Mouse (Mus musculus) right cerebral cortex, adult 2 months (tissue): Measurements from ENCODE around the gene Olfr118.
"Not testable (repeated sequence)": the region's sequence is repeated elsewhere in the genome, so short reads cannot be mapped to it uniquely, and the experiment has no call there.

Experiments used
- DNase-seq, 2 experiments: peaks; one replicate each; pipeline ENCODE4 v3.0.0; 2021 to 2022; ENCODE audit warnings: low spot score in 2 of 2

The Olfr118 gene

GRCm38 (mm10) chr17:37666688-37667087 is at the start of gene Olfr118:
TSS of gene Olfr118 (plus strand) at chr17:37666988.
- DNase-seq, result no peak

DNA sequence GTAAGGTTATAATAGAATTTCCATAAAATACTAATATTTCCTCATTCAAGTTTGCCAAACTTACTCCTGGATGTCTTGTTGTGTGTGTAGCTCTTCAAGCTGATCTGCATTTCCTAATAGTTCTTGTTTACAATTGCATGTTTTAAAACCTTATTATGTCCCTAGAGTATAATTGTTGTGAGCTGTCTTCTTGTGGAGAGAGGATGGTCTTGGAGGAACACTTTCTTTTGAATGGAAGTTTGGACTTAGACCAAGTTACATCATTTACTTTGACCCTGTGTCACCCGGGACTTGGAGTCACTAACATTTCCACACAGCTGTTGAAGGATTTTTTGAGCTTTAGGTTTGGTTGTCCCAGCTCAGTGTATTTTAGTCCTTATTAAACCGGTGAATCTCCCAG is 39.8 kb upstream of the Olfr118 start, which contains the start of the genes Olfr115 and Olfr116:
Olfr115 (minus strand) TSS at position 101 of the 400 bp plus-strand sequence.
Olfr116 (minus strand) TSS at position 191 of the 400 bp plus-strand sequence.
- no peak for DNase-seq

DNA sequence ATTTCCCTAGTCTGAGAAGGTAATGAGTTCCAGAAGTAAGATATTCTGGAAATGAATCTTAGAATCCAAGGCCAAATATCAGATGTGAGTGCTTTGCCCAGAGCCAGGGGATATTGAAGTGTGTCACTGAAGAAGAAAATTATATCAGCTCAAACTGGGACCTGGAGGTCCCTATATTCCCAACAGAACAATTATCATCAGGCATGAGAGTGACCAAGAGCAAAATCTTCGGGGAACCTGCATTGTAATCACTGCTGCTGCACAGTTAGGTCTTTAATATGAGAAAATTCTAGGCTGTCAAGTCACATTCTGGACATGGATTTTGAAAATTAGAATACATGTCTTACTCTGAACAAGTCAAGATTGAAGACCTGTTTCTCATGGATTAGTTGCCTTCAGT is 3.1 kb upstream of the Olfr118 start, which contains the start of gene Olfr117:
Olfr117 (minus strand) TSS at position 101 of the 400 bp plus-strand sequence.
- DNase-seq, result no peak

DNA sequence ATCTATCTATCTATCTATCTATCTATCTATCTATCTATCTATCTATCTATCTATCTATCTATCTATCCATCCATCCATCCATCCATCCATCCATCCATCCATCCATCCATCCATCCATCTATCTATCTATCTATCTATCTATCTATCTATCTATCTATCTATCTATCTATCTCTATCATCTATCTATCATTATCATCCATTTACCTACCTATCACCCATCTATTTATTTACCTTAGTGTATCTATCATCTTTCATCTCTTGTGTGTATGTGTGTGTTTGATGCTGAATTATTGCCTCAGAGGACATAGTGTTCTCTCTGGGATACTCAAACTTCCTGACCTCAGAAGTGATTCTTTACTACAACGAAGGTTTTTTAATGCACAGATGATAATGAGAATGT is 29.5 kb downstream of the Olfr118 start, which contains the start of gene Olfr119:
Olfr119 (plus strand) TSS at position 301 of the 400 bp plus-strand sequence.
- not testable (repeated sequence) for DNase-seq

GRCm38 (mm10) chr17:37721508-37721907 is 54.7 kb downstream of the Olfr118 start, which contains the start of gene Olfr120:
TSS of gene Olfr120 (plus strand) at chr17:37721808.
- no peak for DNase-seq
